8 mouse cellular contexts compared by ENCODE assay signal in the genomic region with DNA sequence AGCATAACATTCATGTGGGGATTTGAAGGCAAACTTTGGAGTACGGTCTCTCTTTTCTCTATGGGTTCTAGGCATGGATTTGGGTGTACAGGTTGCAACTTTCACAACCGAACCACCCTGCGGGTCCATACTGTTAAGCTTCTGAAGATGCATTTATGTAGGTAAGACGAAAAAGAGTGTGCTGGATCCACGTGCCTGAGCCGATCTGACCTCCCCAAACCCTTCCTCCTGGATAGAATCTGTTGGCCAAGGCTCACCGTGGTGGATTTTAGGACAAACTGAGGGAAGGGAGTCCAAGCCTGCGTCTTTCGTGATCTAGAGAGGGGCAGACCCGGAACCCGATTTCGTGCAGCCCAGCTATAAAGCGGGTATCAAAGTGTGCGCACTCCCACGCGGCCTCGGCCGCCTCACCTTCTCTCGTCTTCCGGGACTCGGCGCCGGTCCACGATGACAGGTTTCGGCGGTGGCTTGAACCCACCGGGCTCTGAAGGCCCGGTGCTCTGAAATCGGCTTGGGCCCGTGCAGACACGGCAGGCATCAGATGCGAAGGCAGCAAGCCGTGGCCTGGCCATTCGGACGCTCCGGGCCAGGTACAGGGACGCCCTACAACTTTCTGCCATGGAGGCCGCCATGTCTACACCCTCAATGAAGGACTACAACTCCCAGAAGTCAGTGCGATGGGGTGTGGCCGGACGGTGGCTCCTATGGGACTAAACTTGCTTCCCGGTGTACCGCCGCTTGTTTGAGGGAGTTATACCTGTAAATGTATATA. TPM values are rescaled to one million over a fixed set of nuclear protein-coding genes. Genes with fewer than 3 reads are reported as not detected.
DNase-seq lines count a peak whose midpoint lies in the region; ATAC-seq and TF ChIP-seq lines count a peak whose summit lies in the region.

Mrpl19 (minus strand) TSS at position 663 of the 772 bp plus-strand sequence.

- H3K79me2 ChIP-seq in CH12.LX (replicated peaks; ENCODE audit: control insufficient read depth, extremely low read depth, insufficient read depth, poor library complexity, severe bottlenecking) = peaks cover 14% of the 10 kb centered on the region

- 1% methylated on average over 44 of the region's 44 CpGs for WGBS in forebrain, embryonic 12.5 days
- WGBS in heart, postnatal 0 days = under 1% methylated on average over 44 of the region's 44 CpGs
- WGBS in liver, embryonic 16.5 days (ENCODE audit: insufficient replicate concordance) = under 1% methylated on average over 44 of the region's 44 CpGs
- under 1% methylated on average over 44 of the region's 44 CpGs for WGBS in neural tube, embryonic 13.5 days

- peak within 1 kb of the TSS; percentile 71 to 97 (median 92) for H3K4me3 ChIP-seq in CH12.LX (replicated peaks in 1 of 3; ENCODE audit: low read depth in 2 of 3, low read length in 2 of 3, poor library complexity in 1 of 3)
- peak within 1 kb of the TSS; percentile 61 for H3K4me3 ChIP-seq in forebrain, embryonic 12.5 days (replicated peaks)
- peak within 1 kb of the TSS; percentile 88 for H3K4me3 ChIP-seq in heart, postnatal 0 days (ENCODE audit: low read depth, low read length)
- H3K4me3 ChIP-seq in liver, embryonic 16.5 days (ENCODE audit: low read depth, low read length) = peak within 1 kb of the TSS; percentile 86
- H3K4me3 ChIP-seq in neural tube, embryonic 13.5 days = peak within 1 kb of the TSS; percentile 73
- peak within 1 kb of the TSS; percentile 96 for H3K4me3 ChIP-seq in testis, adult 2 months (ENCODE audit: control insufficient read depth, low read depth, low read length)

- H3K9me3 ChIP-seq in CH12.LX (replicated peaks; ENCODE audit: low read length) = no peaks in the 10 kb centered on the region
- no peaks in the 10 kb centered on the region for H3K9me3 ChIP-seq in forebrain, embryonic 12.5 days
- H3K9me3 ChIP-seq in heart, postnatal 0 days (replicated peaks; ENCODE audit: control insufficient read depth, low read length) = no peaks in the 10 kb centered on the region
- no peaks in the 10 kb centered on the region for H3K9me3 ChIP-seq in liver, embryonic 16.5 days (replicated peaks; ENCODE audit: control insufficient read depth, low read length)
- H3K9me3 ChIP-seq in neural tube, embryonic 13.5 days = no peaks in the 10 kb centered on the region

- TF ChIP-seq POLR2A in CH12.LX (IDR thresholded peaks at IDR 0.05; ENCODE audit: low read depth, low read length) = peak; percentile 68
- peak; percentile 50 for TF ChIP-seq POLR2A in testis, adult 2 months (IDR thresholded peaks at IDR 0.05; ENCODE audit: control insufficient read depth, low read depth, low read length)

- TF ChIP-seq CTCF in CH12.LX (conservative IDR thresholded peaks at IDR 0.05 in 1 of 2, IDR thresholded peaks at IDR 0.05 in 1 of 2; ENCODE audit: low read depth in 2 of 2, low read length in 2 of 2) = no peak
- no peak for TF ChIP-seq CTCF in heart, postnatal 0 days (IDR thresholded peaks at IDR 0.05; ENCODE audit: low read depth)
- TF ChIP-seq CTCF in testis, adult 2 months (IDR thresholded peaks at IDR 0.05; ENCODE audit: control insufficient read depth, insufficient read depth, insufficient replicate concordance, low read depth, low read length) = no peak

- no peak for TF ChIP-seq RAD21 in CH12.LX (IDR thresholded peaks at IDR 0.05; ENCODE audit: low read depth, low read length)

- peak within 1 kb of the TSS; percentile 88 for H3K4me2 ChIP-seq in CH12.LX (ENCODE audit: insufficient read depth, low read depth, poor library complexity, severe bottlenecking)
- peak within 1 kb of the TSS; percentile 63 for H3K4me2 ChIP-seq in forebrain, embryonic 12.5 days
- peak within 1 kb of the TSS; percentile 68 for H3K4me2 ChIP-seq in heart, postnatal 0 days (ENCODE audit: low read depth, low read length)
- peak within 1 kb of the TSS; percentile 78 for H3K4me2 ChIP-seq in liver, embryonic 16.5 days (ENCODE audit: low read depth, low read length)
- peak within 1 kb of the TSS; percentile 72 for H3K4me2 ChIP-seq in neural tube, embryonic 13.5 days

- dilution Hi-C loops in CH12.LX (cut with MboI; ENCODE audit: extremely low pct_ligation_motif_present, extremely low pct_unique_long_range_greater_than_20kb, low sequenced_read_pairs) = no loop called here

- in situ Hi-C loops in CH12.LX (cut with MboI; ENCODE audit: low pct_ligation_motif_present, low pct_unique_long_range_greater_than_20kb, low sequenced_read_pairs) = loop anchor here (25.0 kb wide), 1 partner anchor 747 kb away; the partner anchor contains the start of gene Pole4

- peaks cover 14% of the 10 kb centered on the region for H3K27me3 ChIP-seq in CH12.LX (replicated peaks)
- H3K27me3 ChIP-seq in forebrain, embryonic 12.5 days = no peaks in the 10 kb centered on the region
- H3K27me3 ChIP-seq in heart, postnatal 0 days (ENCODE audit: control insufficient read depth, insufficient read depth, low read length) = no peaks in the 10 kb centered on the region
- no peaks in the 10 kb centered on the region for H3K27me3 ChIP-seq in liver, embryonic 16.5 days (ENCODE audit: control insufficient read depth, insufficient read depth, low read depth, low read length)
- no peaks in the 10 kb centered on the region for H3K27me3 ChIP-seq in neural tube, embryonic 13.5 days
- H3K27me3 ChIP-seq in testis, adult 2 months (ENCODE audit: control insufficient read depth, insufficient read depth, low read length) = no peaks in the 10 kb centered on the region

- peak; percentile 98 for ATAC-seq in forebrain, embryonic 12.5 days (ENCODE audit: low FRiP score)
- peak; percentile 99 for ATAC-seq in heart, postnatal 0 days (ENCODE audit: insufficient read depth, low read depth)
- ATAC-seq in liver, embryonic 16.5 days (ENCODE audit: low read depth) = peak; percentile 99
- peak; percentile 98 for ATAC-seq in neural tube, embryonic 13.5 days (ENCODE audit: low read depth)

- DNase-seq in CH12.LX (ENCODE audit: extremely low read depth) = peak; percentile 85
- DNase-seq in c-Kit-positive CD71-positive TER-119-negative erythroid progenitor cells, embryonic 14.5 days (ENCODE audit: low read depth) = peak; percentile 89
- peak; percentile 83 for DNase-seq in heart, postnatal 0 days (ENCODE audit: low spot score)
- peak; percentile 92 to 93 for DNase-seq in kidney, postnatal 4 days

- peaks cover 29 to 34% of the 10 kb centered on the region in 2 experiments for H3K36me3 ChIP-seq in CH12.LX (replicated peaks in 1 of 2; ENCODE audit: control insufficient read depth in 1 of 2, insufficient read depth in 1 of 2, low read length in 1 of 2)
- H3K36me3 ChIP-seq in forebrain, embryonic 12.5 days (replicated peaks) = peaks cover 34% of the 10 kb centered on the region
- H3K36me3 ChIP-seq in heart, postnatal 0 days (replicated peaks; ENCODE audit: control insufficient read depth, insufficient read depth, low read length) = peaks cover 32% of the 10 kb centered on the region
- H3K36me3 ChIP-seq in liver, embryonic 16.5 days (ENCODE audit: control insufficient read depth, insufficient read depth) = peaks cover 11% of the 10 kb centered on the region
- peaks cover 30% of the 10 kb centered on the region for H3K36me3 ChIP-seq in neural tube, embryonic 13.5 days
- H3K36me3 ChIP-seq in testis, adult 2 months (ENCODE audit: control insufficient read depth, insufficient read depth, low read length) = peaks cover 2% of the 10 kb centered on the region; the same call in 1 of the 2 replicates

- no peak within 1 kb of the TSS for H3K27ac ChIP-seq in CH12.LX (ENCODE audit: insufficient read depth, low read depth)
- H3K27ac ChIP-seq in forebrain, embryonic 12.5 days = no peak within 1 kb of the TSS
- no peak within 1 kb of the TSS for H3K27ac ChIP-seq in heart, postnatal 0 days (ENCODE audit: low read depth)
- H3K27ac ChIP-seq in liver, embryonic 16.5 days (ENCODE audit: low read length) = 0 out of 2 replicates have a peak within 1 kb of the TSS, but pooled peaks have one; percentile 14
- no peak within 1 kb of the TSS for H3K27ac ChIP-seq in neural tube, embryonic 13.5 days (replicated peaks)
- H3K27ac ChIP-seq in testis, adult 2 months (ENCODE audit: control insufficient read depth, insufficient read depth, low read depth, low read length) = peak within 1 kb of the TSS; percentile 75

- peak within 1 kb of the TSS; percentile 90 for H3K9ac ChIP-seq in CH12.LX (ENCODE audit: insufficient read depth, low read depth)
- H3K9ac ChIP-seq in forebrain, embryonic 12.5 days = peak within 1 kb of the TSS; percentile 57
- peak within 1 kb of the TSS; percentile 78 for H3K9ac ChIP-seq in heart, postnatal 0 days (replicated peaks; ENCODE audit: low read depth, low read length)
- H3K9ac ChIP-seq in liver, embryonic 16.5 days (ENCODE audit: low read depth, low read length) = peak within 1 kb of the TSS; percentile 82
- peak within 1 kb of the TSS; percentile 73 for H3K9ac ChIP-seq in neural tube, embryonic 13.5 days

- H3K4me1 ChIP-seq in CH12.LX (ENCODE audit: control insufficient read depth in 1 of 2, insufficient read depth in 2 of 2) = peaks cover 4 to 20% of the 10 kb centered on the region in 2 experiments; a peak in 2 of 4 replicates
- H3K4me1 ChIP-seq in forebrain, embryonic 12.5 days = peaks cover 10% of the 10 kb centered on the region
- peaks cover 9% of the 10 kb centered on the region for H3K4me1 ChIP-seq in heart, postnatal 0 days (ENCODE audit: control insufficient read depth, insufficient read depth)
- H3K4me1 ChIP-seq in liver, embryonic 16.5 days (ENCODE audit: control insufficient read depth, low read depth, low read length) = peaks cover 9% of the 10 kb centered on the region
- H3K4me1 ChIP-seq in neural tube, embryonic 13.5 days (replicated peaks) = peaks cover 10% of the 10 kb centered on the region
- H3K4me1 ChIP-seq in testis, adult 2 months (ENCODE audit: control insufficient read depth, insufficient read depth, low read length) = peaks cover 4% of the 10 kb centered on the region

- no peak for TF ChIP-seq EP300 in CH12.LX (IDR thresholded peaks at IDR 0.05; ENCODE audit: low read length)
- no peak for TF ChIP-seq EP300 in heart, postnatal 0 days (IDR thresholded peaks at IDR 0.05; ENCODE audit: low read depth)

TF ChIP-seq in CH12.LX, 34 proteins besides CTCF, POLR2A, EP300 and RAD21 (continues in another document):
- TF ChIP-seq E2F4 (IDR thresholded peaks at IDR 0.05; ENCODE audit: insufficient replicate concordance, low read depth, low read length) (no peak), TBP (conservative IDR thresholded peaks at IDR 0.05; ENCODE audit: low read depth, low read length) (peak; percentile 70; the same call in 1 of the 2 replicates), NRF1 (IDR thresholded peaks at IDR 0.05; ENCODE audit: low read depth, low read length) (peak; percentile 68)

RNA-seq across cellular contexts. Expression of gene Mrpl19, which starts in this region (rescaled TPM):
- total RNA-seq in CH12.LX (2012; rRNA removed) (27.2 and 30.2 TPM in 2 replicates), CH12.LX (2014; rRNA removed) (54.0 and 57.6 TPM in 2 replicates)
- polyA plus RNA-seq in CH12.LX (2012; ENCODE audit: insufficient read length, low read depth) = 96.2 and 104 TPM in 2 replicates
- polyA plus RNA-seq in forebrain, embryonic 12.5 days (2016; fragmentation: Nextera tagmentation; extraction: Ambion mirVana) = 50.2 and 50.3 TPM in 2 replicates
- total RNA-seq in heart, postnatal 0 days (2014; rRNA removed; ENCODE audit: low replicate concordance) = 6.4 and 21.4 TPM in 2 replicates
- 44.2 and 47.3 TPM in 2 replicates for polyA plus RNA-seq in heart, postnatal 0 days (2015; fragmentation: Nextera tagmentation; extraction: Ambion mirVana)
- polyA plus RNA-seq in liver, embryonic 16.5 days (2015; fragmentation: Nextera tagmentation; extraction: Ambion mirVana) = 15.5 and 18.3 TPM in 2 replicates
- 41.9 and 45.8 TPM in 2 replicates for polyA plus RNA-seq in neural tube, embryonic 13.5 days (2015; fragmentation: Nextera tagmentation; extraction: Ambion mirVana)
- polyA plus RNA-seq in testis, adult 2 months (2012; rRNA removed) = 1.2 and 2.1 TPM in 2 replicates

Comparison
In these comparisons a context has a peak if more than half of its experiments do, and no peak if none do; other contexts are left out.
1. H3K27ac ChIP-seq: peak in liver, embryonic 16.5 days (single experiment) and testis, adult 2 months (single experiment); none in CH12.LX (single experiment), forebrain, embryonic 12.5 days (single experiment), heart, postnatal 0 days (single experiment) and neural tube, embryonic 13.5 days (single experiment).
2. Peak in every context shown above with its lines, with median percentiles within 50 percentile points of each other: DNase-seq, H3K4me2 ChIP-seq, H3K4me3 ChIP-seq, H3K9ac ChIP-seq and ATAC-seq.